Mouse (Mus musculus): ENCODE measurements around the gene Nucks1.
"Not testable (repeated sequence)": the region's sequence is repeated elsewhere in the genome, so short reads cannot be mapped to it uniquely, and the experiment has no call there.

Gene Nucks1

GRCm38 (mm10) chr1:131910001-131910648 lies at the start of gene Nucks1:
Nucks1 (plus strand) TSS chr1:131910534.
- DNase-seq (ENCODE audit: low read depth), result peak; percentile 97

GRCm38 (mm10) chr1:131861811-131862210 lies 48.5 kb upstream of the Nucks1 start:
- DNase-seq (ENCODE audit: low read depth), result no peak

- no peak for DNase-seq (ENCODE audit: low read depth)
Observed at GRCm38 (mm10) chr1:131865596-131865995, 44.7 kb upstream of the Nucks1 start.

GRCm38 (mm10) chr1:131866304-131866999 lies 43.9 kb upstream of the Nucks1 start:
- DNase-seq (ENCODE audit: low read depth), result no peak

- peak; percentile 87 for DNase-seq (ENCODE audit: low read depth)
Observed at GRCm38 (mm10) chr1:131867093-131867945, 43.0 kb upstream of the Nucks1 start, which contains the start of gene Rab29. Rab29 (plus strand) TSS chr1:131867224.

- no peak for DNase-seq (ENCODE audit: low read depth)
Observed at GRCm38 (mm10) chr1:131867946-131868290, 42.4 kb upstream of the Nucks1 start.

GRCm38 (mm10) chr1:131869561-131869960 lies 40.8 kb upstream of the Nucks1 start:
- DNase-seq (ENCODE audit: low read depth), result no peak

DNA sequence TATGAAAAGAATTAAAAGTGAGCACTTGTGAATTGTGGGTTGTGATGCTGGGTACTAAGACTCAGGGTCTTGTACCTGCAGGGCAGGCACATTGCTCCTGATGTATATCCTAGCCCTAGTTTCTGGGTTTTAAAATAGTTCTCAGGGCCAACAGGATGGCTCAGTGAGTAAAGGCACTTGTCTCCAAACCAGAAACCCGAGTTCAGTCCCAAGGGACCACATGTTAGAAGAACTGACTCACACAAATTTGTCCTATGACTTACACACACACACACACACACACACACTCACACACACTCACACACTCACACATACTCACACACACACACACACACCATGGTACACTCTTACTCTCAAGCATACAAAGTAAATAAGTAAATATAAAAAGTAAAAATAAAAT lies 37.5 kb upstream of the Nucks1 start:
- no peak for DNase-seq (ENCODE audit: low read depth)

DNA sequence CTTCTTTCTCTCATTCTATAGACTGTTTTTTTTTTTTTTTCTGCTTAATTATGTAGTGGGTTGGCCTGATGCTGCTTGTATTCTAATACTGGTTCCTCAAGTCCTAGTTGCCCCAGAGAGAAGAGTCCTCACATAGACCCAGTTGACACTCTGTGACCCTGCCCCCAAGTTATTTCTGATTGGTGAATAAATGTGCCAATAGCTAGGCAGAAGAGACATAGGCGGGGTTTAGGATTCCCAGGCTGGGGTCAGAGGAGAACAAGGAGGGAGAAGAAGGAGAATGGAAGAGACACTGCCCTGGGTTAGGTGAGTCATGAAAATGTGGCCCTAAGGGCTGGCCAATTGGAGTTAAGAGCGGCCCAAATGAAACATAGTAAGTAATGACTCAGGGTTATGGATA lies 30.5 kb upstream of the Nucks1 start:
- DNase-seq (ENCODE audit: low read depth), result no peak

GRCm38 (mm10) chr1:131882787-131883186 lies 27.5 kb upstream of the Nucks1 start:
- DNase-seq (ENCODE audit: low read depth), result peak; percentile 40

DNA sequence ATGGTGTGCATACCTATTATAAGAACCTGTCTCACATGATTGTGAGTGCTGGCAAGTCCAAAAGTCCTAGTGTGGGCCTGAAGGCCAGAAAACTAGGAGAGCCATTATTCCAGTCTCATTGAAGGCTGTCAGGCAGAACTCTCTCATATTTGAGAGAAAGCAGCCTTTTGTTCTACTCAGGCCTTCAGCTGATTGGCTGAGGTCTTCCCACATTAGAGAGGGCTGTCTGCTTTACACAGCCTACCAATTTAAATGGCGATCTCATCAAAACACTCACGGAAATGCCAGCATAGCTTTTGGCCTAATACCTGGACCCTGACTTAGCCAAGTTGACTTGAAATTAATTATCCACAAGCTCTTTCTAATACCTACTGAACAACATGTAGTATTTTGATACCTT lies 24.2 kb upstream of the Nucks1 start:
- no peak for DNase-seq (ENCODE audit: low read depth)

DNA sequence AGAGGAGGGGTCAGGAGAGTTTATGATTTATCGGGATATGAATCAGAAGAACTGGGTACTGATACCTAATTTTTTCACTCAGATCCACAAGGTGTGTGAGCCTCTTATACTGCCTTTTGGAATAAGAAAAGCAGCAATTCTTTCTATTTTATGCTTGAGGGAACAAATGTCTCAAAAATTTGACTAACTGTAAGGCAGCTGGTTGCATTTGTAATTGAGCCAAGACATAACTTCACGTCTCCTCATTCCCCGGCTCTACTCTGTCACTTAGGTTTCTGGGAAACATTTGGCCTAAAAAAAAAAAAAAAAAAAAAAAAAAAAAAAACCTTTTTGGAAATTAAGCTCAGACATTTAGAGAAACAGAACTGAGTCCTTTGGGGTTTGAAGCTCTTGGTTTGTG lies 23.7 kb upstream of the Nucks1 start:
- no peak for DNase-seq (ENCODE audit: low read depth)

DNA sequence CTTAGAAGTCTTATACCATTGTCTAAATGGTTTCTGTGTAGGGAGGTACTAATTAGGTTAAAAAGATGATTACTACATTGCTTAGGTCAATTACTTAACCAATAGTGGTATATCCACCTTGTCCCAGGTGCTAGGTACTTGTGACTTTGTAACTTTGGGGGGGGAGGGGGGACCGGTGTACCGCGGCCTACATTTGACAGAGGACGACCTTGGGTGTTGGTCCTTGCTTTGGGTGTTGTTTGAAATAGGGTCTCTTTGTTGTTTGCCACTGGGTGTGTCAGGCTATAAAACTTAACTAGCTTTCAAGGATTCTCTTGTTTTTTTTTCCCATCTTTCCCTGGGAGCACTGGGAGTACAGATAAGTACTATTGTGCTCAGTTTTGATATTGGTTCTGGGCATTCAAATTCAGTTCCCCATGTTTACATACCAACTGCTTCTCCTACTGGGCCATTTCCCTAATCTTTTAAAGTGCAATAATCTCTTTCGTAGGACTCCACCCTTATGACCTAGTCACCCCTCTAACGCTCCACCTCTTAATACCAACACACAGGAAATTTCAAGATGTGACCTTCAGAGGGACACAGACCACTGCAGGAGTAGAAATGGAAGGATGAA lies 20.2 kb upstream of the Nucks1 start:
- no peak for DNase-seq (ENCODE audit: low read depth)

DNA sequence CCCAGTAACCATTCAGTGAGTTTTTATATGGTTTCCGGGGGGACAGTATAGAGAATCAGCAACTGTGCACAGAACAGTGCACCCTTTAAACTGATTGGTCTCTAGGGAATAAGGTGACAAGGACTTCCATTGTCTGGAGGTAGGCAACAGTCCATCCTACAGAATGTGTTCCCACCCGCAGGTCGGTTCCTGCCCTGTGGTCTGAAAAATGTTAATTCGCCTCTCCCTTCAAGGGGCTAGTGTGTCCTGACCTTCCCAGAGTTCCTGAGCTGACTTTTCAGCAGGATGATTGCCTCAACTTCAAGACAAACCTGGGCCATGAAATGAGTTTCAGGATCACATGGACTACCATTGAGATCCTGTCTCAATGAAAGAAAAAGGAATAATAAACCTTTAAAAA lies 18.9 kb upstream of the Nucks1 start:
- DNase-seq (ENCODE audit: low read depth), result no peak

DNA sequence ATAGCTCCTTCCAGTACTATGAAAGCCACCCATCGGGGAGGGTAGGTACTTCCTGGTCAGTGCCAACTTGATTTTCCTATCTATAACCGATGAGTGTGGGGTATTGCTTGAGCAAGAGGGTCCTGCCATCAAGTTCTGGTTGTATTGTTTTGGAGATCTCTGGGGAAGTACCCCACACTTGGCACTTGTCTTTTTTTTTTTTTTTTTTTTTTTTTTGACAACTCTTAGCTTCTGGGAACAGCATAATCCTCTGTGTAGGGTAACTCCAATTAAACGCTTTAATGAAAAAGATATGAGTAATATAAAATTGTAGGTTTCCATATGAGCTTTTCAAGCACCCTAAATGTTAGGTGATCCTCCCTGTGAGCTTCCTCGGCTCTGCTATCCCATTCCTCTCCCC lies 7.7 kb upstream of the Nucks1 start:
- DNase-seq (ENCODE audit: low read depth), result no peak

DNA sequence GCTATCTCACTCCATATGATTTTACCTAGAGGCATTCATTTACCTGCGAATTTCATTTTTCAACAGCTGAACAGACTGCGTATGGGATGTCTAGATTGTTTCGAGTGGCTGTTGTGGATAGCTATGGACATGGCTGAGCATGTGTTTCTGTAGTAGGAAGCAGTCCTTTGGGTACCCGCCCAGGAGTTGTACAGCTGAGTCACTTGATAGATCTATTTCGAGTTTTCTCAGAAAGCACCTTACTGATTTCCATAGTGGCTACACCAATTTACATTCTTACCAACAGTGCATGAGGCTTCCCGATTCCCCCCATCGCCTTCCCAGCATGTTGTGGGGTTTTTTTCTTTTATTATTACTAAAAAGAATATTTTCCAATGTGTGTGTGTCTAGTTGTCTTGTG lies 7.1 kb upstream of the Nucks1 start:
- no peak for DNase-seq (ENCODE audit: low read depth)

DNA sequence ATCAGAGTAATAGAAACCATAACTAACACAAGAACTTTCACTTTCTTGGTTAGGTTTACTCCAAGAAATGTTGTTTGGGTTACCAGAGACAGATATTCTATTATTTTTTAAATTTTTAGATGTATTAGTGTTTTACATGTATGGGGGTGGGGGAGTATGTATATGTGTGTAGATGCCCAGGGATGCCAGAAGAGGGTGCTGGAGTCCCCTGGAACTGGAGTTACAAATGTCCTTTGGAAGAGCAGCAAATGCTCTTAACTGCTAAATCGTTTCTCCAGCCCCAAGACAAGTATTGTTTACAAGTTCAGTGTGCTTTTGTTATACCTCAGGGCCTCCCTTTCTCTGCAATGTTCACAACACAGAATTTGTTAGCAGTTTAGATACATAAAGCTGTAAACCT lies 4.8 kb upstream of the Nucks1 start:
- DNase-seq (ENCODE audit: low read depth), result no peak

DNA sequence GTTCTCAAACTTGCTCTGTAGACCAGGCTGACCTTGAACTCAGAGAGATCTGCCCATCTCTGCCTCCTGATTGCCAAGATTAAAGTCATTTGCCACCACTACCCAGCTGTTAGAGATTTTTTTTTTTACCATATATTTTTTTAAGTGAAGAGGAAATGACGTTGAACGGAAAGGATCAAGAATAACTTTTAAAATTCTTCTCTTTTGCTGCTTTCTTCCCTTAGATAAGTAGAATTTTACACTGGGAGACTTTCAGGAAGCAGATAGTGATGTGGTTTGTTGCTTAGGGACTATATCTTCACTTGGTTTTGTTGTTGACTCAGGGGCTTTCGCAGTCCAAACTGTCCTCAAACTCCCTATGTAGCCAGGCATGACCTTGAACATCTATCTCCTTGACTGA lies 1.9 kb upstream of the Nucks1 start:
- DNase-seq (ENCODE audit: low read depth), result no peak

GRCm38 (mm10) chr1:131909236-131909635 lies 1.1 kb upstream of the Nucks1 start:
- not testable (repeated sequence) for DNase-seq (ENCODE audit: low read depth)

DNA sequence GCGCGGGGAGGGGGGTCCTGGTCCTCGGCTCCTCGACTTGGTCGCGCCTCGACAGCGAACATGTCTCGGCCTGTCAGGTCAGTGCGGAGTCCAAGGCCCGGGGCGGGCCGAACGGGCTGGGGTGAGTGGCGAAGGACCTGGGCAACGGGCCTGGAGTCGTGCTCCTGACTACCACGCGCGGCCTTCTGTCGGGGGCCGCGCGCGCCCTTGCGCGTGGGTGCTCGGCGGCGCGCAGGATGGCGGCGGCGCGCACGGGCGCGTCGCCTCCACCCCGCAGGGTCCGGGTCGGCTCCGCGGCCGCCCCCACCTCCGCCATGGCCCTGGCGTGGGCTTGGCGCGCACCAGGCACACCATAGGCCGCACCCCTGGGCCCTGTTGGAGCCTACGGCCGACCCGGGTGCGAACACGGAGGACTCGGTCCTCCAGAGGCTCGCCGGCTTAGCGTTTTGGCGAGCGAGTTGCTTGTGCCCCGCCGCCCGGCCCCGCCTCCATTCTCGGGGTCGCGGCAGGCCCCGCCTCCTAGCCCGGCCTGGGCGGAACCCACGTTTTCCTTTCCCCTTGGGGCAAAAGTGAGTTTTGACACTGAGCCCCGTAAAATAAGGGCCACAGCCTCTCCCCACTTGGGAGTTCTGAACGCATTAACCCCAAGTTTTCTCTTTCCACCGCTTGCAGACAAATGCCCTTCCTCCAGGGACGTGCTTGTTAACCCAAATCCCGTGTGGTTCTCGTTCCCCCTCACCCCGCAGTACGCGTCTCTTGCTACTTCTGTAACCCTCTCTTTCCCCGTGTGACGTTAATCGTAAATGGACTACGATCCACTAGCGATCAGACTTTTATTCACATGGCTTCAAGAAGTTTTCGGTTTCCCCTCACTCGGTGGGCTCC lies 582 bp downstream of the Nucks1 start:
- peak; percentile 72 for DNase-seq (ENCODE audit: low read depth)

DNA sequence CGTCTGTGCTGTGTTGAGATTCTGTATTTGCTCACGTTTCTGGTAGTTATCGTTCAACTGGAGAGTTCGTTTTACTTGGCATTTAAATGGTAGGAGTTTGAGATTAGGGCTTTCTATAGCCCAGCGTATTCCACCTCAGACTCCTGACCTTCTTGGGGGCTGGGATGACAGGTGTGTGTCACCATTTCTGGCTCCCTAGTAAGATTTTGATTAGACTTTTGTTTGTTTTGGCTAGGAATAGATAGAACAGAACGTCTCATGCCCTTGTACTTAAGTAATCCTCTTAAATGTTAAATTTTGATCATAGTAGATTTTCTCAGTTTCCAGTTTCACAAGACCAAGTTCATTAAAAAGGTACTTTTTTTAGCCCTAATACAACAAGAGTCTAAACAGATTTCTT lies 7.3 kb downstream of the Nucks1 start:
- no peak for DNase-seq (ENCODE audit: low read depth)

DNA sequence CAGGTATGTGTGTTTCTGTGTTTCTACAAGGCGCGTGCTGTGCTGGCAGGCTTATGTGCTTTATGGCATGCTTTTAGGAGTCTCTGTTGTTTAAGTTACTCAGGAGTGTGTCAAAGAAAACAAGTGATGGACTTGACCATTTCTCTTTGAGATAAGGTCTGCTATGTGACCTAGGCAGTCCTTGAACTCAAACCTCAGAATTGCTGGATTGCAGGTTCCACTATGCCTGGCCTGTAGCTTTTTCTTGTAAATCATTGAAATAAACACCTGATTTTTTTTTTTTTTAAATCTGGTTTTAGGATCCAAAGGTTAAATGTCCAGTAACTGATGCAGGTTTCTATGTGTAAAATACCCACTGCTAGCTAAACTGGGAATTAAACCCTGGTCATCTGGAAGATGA lies 8.7 kb downstream of the Nucks1 start:
- no peak for DNase-seq (ENCODE audit: low read depth)

Measured in c-Kit-positive CD71-positive TER-119-negative erythroid progenitor cells, embryonic 14.5 days (primary cell).